Mouse (Mus musculus) brain, embryonic 14.5 days (tissue): Measurements from ENCODE around the gene Kctd11.

Source experiments
- CTCF ChIP-seq: fragments of 200-500 bp; IDR thresholded peaks from 2 replicates; pipeline ENCODE4 v1.5.1; 2012; ENCODE audit warnings: inconsistent platforms, mild to moderate bottlenecking, moderate library complexity, borderline replicate concordance; ENCODE audit not compliant: insufficient read depth, insufficient read length; ENCODE audit errors: extremely low read depth
- POLR2A ChIP-seq: fragments of 200-500 bp; IDR thresholded peaks from 2 replicates; pipeline ENCODE4 v1.6.1; 2012; ENCODE audit warnings: mild to moderate bottlenecking, inconsistent platforms, borderline replicate concordance; ENCODE audit not compliant: poor library complexity, insufficient read depth, insufficient read length, severe bottlenecking; ENCODE audit errors: extremely low read depth

- TF ChIP-seq CTCF: no peak
- TF ChIP-seq POLR2A: no peak
Measured at GRCm38 (mm10) chr11:69902972-69903371, 21.8 kb upstream of the Kctd11 start.
